Comparison of ENCODE assay signal across 11 mouse cellular contexts in the genomic region with DNA sequence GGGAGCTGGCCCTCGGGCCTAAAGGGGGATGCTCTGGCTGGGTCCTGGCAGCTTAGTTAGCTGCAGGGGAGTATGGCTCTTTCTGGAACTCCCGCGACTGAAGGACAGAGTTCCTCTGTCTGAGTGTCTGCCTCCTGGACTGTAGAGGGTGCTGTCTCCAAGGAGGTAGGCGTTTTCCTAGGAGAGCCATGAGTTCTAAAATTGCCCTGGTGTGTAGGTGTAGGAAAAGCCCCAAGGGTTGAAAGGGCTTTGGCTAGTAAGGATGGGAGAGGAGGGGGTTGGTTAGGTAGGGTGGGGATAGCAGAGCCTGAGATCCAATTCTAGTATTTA. TPM values are rescaled to one million over a fixed set of nuclear protein-coding genes. Genes with fewer than 3 reads are reported as not detected.
DNase-seq lines count a peak whose midpoint lies in the region; ATAC-seq and TF ChIP-seq lines count a peak whose summit lies in the region.
"Had no signal": no experiment of that assay in that cellular context is flagged by ENCODE, and none has a peak within 500 bp of the region (broad histone marks: within the 10 kb centered on the region; RNA-seq: fewer than 3 reads in every experiment).

A gene (minus strand): TSS at position 86 of the 330 bp plus-strand sequence.

- H3K4me2 ChIP-seq in heart, embryonic 11.5 days: peak within 1 kb of the TSS; percentile 38
- peak within 1 kb of the TSS; percentile 18; the same call in 1 of the 2 replicates for H3K4me2 ChIP-seq in intestine, embryonic 15.5 days (replicated peaks)
- H3K4me2 ChIP-seq: hindbrain, embryonic 15.5 days had no signal

- 17% methylated on average over 4 of the region's 4 CpGs for WGBS in heart, embryonic 11.5 days (ENCODE audit: insufficient replicate concordance)
- WGBS in intestine, embryonic 15.5 days: 23% methylated on average over 4 of the region's 4 CpGs

- TF ChIP-seq CTCF in testis, adult 2 months (IDR thresholded peaks at IDR 0.05; ENCODE audit: control insufficient read depth, insufficient read depth, insufficient replicate concordance, low read depth, low read length): no peak

- ATAC-seq in heart, embryonic 11.5 days (replicated peaks; ENCODE audit: insufficient number of reproducible peaks, low FRiP score, low TSS enrichment): 0 out of 2 replicates have a peak, but pooled peaks have one; percentile 6
- ATAC-seq in intestine, embryonic 15.5 days: peak; percentile 13; the same call in 1 of the 2 replicates

- H3K9me3 ChIP-seq in heart, embryonic 11.5 days (replicated peaks; ENCODE audit: control insufficient read depth, low read length): no peaks in the 10 kb centered on the region
- no peaks in the 10 kb centered on the region for H3K9me3 ChIP-seq in intestine, embryonic 15.5 days
- H3K9me3 ChIP-seq: hindbrain, embryonic 15.5 days had no signal

- DNase-seq in heart, adult 8-10 months (ENCODE audit: low spot score): no peak
- DNase-seq in testis, postnatal 14 days (ENCODE audit: low spot score): no peak
- no peak for DNase-seq in frontal cortex, postnatal 36 days (ENCODE audit: low spot score in 2 of 2)
- DNase-seq in layer of hippocampus, adult 18-20 months (ENCODE audit: low spot score in 2 of 2): no peak
- no peak for DNase-seq in left cerebral cortex, adult 18-20 months (ENCODE audit: low spot score in 2 of 2)

- H3K36me3 ChIP-seq in heart, embryonic 11.5 days (ENCODE audit: control insufficient read depth, insufficient read depth, low read length): no peaks in the 10 kb centered on the region
- no peaks in the 10 kb centered on the region for H3K36me3 ChIP-seq in testis, adult 2 months (ENCODE audit: control insufficient read depth, insufficient read depth, low read length)
- H3K36me3 ChIP-seq in intestine, embryonic 15.5 days: no peaks in the 10 kb centered on the region
- H3K36me3 ChIP-seq: hindbrain, embryonic 15.5 days had no signal

- no peak for TF ChIP-seq POLR2A in testis, adult 2 months (IDR thresholded peaks at IDR 0.05; ENCODE audit: control insufficient read depth, low read depth, low read length)

- H3K4me1 ChIP-seq in heart, embryonic 11.5 days (ENCODE audit: control insufficient read depth, insufficient read depth, low read length): 0 out of 2 replicates have a peak, but pooled peaks cover 2% of the 10 kb centered on the region
- H3K4me1 ChIP-seq in testis, adult 2 months (ENCODE audit: control insufficient read depth, insufficient read depth, low read length): peaks cover 11% of the 10 kb centered on the region
- H3K4me1 ChIP-seq in intestine, embryonic 15.5 days (replicated peaks): peaks cover 9% of the 10 kb centered on the region

- no peak within 1 kb of the TSS for H3K4me3 ChIP-seq in heart, embryonic 11.5 days (ENCODE audit: low read depth, low read length)
- H3K4me3 ChIP-seq in testis, adult 2 months (ENCODE audit: control insufficient read depth, low read depth, low read length): peak within 1 kb of the TSS; percentile 63
- H3K4me3 ChIP-seq in intestine, embryonic 15.5 days (replicated peaks): no peak within 1 kb of the TSS
- H3K4me3 ChIP-seq: hindbrain, embryonic 15.5 days had no signal

- H3K27ac ChIP-seq in heart, embryonic 11.5 days (ENCODE audit: low read depth, low read length): no peak within 1 kb of the TSS
- H3K27ac ChIP-seq in testis, adult 2 months (ENCODE audit: control insufficient read depth, insufficient read depth, low read depth, low read length): no peak within 1 kb of the TSS
- H3K27ac ChIP-seq in intestine, embryonic 15.5 days: no peak within 1 kb of the TSS
- H3K27ac ChIP-seq: macrophage had no signal

- 0 out of 2 replicates have a peak within 1 kb of the TSS, but pooled peaks have one; percentile 28 for H3K9ac ChIP-seq in heart, embryonic 11.5 days (ENCODE audit: low read depth, low read length)
- no peak within 1 kb of the TSS for H3K9ac ChIP-seq in intestine, embryonic 15.5 days
- H3K9ac ChIP-seq: hindbrain, embryonic 15.5 days had no signal

- H3K27me3 ChIP-seq in heart, embryonic 11.5 days (ENCODE audit: control insufficient read depth, insufficient read depth, low read length): peaks cover 40% of the 10 kb centered on the region
- H3K27me3 ChIP-seq in testis, adult 2 months (ENCODE audit: control insufficient read depth, insufficient read depth, low read length): no peaks in the 10 kb centered on the region
- H3K27me3 ChIP-seq in intestine, embryonic 15.5 days (replicated peaks): no peaks in the 10 kb centered on the region; the same call in 1 of the 2 replicates
- H3K27me3 ChIP-seq: hindbrain, embryonic 15.5 days had no signal

RNA-seq across cellular contexts. Expression of the gene that starts here (rescaled TPM):
- polyA plus RNA-seq in heart, embryonic 11.5 days (2014; fragmentation: Nextera tagmentation; extraction: Ambion mirVana): 0.14 TPM in 1 of 2 replicates, not detected in the other
- total RNA-seq in heart, adult 8-10 months (2022): under 1 TPM in 2 of 4 experiments, not detected in 2; 0.26 to 0.28 TPM
- 2.2 and 4.3 TPM in 2 replicates for polyA plus RNA-seq in testis, adult 2 months (2012; rRNA removed)
- 1.2 TPM in 2 replicates for polyA plus RNA-seq in intestine, embryonic 15.5 days (2015; fragmentation: Nextera tagmentation; extraction: Ambion mirVana)
- not detected for total RNA-seq in layer of hippocampus, adult 18-20 months (2021)
- total RNA-seq in left cerebral cortex, adult 18-20 months (2021): not detected
- polyA plus RNA-seq: hindbrain, embryonic 15.5 days; macrophage; spleen, adult 2 months had no signal

Comparison
In these comparisons a context has a peak if more than half of its experiments do, and no peak if none do; other contexts are left out.
1. Peak in ATAC-seq, H3K9ac ChIP-seq and H3K4me2 ChIP-seq in heart, embryonic 11.5 days; RNA of the gene not detected or under 1 TPM.